In the genomic region with DNA sequence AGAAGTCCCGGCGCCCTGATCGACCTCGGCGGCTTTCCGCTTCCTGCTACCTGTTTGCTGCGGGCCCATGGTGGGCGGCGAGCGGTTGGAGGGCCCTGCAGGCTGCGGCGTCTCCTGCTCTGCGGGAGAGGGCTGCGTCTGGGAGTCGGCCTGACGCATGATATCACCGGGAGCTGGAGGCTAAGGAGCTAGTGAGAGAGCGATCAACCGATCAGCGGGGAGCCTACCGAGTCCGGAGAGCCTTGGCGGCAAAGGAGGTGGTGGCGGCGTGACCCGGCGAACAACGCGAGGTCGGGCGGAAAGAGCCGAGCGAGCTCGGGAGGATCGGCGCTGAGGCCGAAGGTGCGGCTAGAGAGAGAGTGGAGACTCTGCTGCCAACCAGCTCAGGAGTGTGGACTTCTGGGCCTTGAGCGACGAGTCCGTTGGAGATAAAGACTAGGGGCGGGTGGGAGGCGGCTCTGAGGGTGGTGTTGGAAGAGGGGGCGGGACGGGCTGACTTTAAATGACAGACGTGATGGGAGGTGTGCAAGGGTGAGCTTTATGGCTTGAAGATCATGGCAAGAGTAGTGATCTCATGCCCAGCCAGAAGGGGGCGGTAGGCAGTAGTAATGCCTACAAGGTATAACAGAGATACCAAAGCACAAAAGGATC, we compare ENCODE assay signal across 7 mouse cellular contexts. TPM values are rescaled to one million over a fixed set of nuclear protein-coding genes. Genes with fewer than 3 reads are reported as not detected.
DNase-seq lines count a peak whose midpoint lies in the region; ATAC-seq lines count a peak whose summit lies in the region.

A gene (minus strand): TSS at position 437 of the 651 bp plus-strand sequence.

- H3K9ac ChIP-seq in embryonic facial prominence, embryonic 14.5 days (ENCODE audit: low read depth, low read length): peak within 1 kb of the TSS; percentile 71
- H3K9ac ChIP-seq in heart, embryonic 13.5 days: peak within 1 kb of the TSS; percentile 81

- peak; percentile 27 for DNase-seq in c-Kit-positive CD71-positive TER-119-negative erythroid progenitor cells, embryonic 14.5 days (ENCODE audit: low read depth)
- DNase-seq in embryonic facial prominence, embryonic 14.5 days (ENCODE audit: low spot score): peak; percentile 62
- DNase-seq in kidney, postnatal 10 days: peak; percentile 71
- peak; percentile 66 for DNase-seq in liver
- peak; percentile 61 for DNase-seq in neural tube, embryonic 10.5 days (ENCODE audit: extremely low spot score, low spot score)
- peak; percentile 48 for DNase-seq in testis, postnatal 14 days (ENCODE audit: low spot score)

- no peaks in the 10 kb centered on the region for H3K36me3 ChIP-seq in embryonic facial prominence, embryonic 14.5 days (ENCODE audit: control insufficient read depth, insufficient read depth, low read length)
- H3K36me3 ChIP-seq in heart, embryonic 13.5 days: no peaks in the 10 kb centered on the region

- peak within 1 kb of the TSS; percentile 43 for H3K4me3 ChIP-seq in embryonic facial prominence, embryonic 14.5 days (ENCODE audit: low read depth, low read length)
- peak within 1 kb of the TSS; percentile 59 for H3K4me3 ChIP-seq in heart, embryonic 13.5 days

- peak; percentile 94 for ATAC-seq in embryonic facial prominence, embryonic 14.5 days (ENCODE audit: low read depth)
- peak; percentile 68; the same call in 1 of the 2 replicates for ATAC-seq in heart, embryonic 13.5 days (ENCODE audit: extremely low read depth, insufficient number of reproducible peaks, low FRiP score, low TSS enrichment)

- no peaks in the 10 kb centered on the region for H3K27me3 ChIP-seq in embryonic facial prominence, embryonic 14.5 days (replicated peaks; ENCODE audit: control insufficient read depth, insufficient read depth, low read length)
- no peaks in the 10 kb centered on the region; the same call in 1 of the 2 replicates for H3K27me3 ChIP-seq in heart, embryonic 13.5 days (replicated peaks)

- H3K9me3 ChIP-seq in embryonic facial prominence, embryonic 14.5 days (ENCODE audit: control insufficient read depth, low read length): no peaks in the 10 kb centered on the region
- no peaks in the 10 kb centered on the region for H3K9me3 ChIP-seq in heart, embryonic 13.5 days

- H3K4me1 ChIP-seq in embryonic facial prominence, embryonic 14.5 days (ENCODE audit: control insufficient read depth, insufficient read depth, low read length): no peaks in the 10 kb centered on the region
- no peaks in the 10 kb centered on the region for H3K4me1 ChIP-seq in heart, embryonic 13.5 days

- WGBS in embryonic facial prominence, embryonic 14.5 days: 25% methylated on average over 38 of the region's 47 CpGs
- 15% methylated on average over 47 of the region's 47 CpGs for WGBS in heart, embryonic 13.5 days

- peak within 1 kb of the TSS; percentile 66 for H3K4me2 ChIP-seq in embryonic facial prominence, embryonic 14.5 days (ENCODE audit: low read depth, low read length)
- H3K4me2 ChIP-seq in heart, embryonic 13.5 days: peak within 1 kb of the TSS; percentile 77

- H3K27ac ChIP-seq in embryonic facial prominence, embryonic 14.5 days (replicated peaks; ENCODE audit: low read depth, low read length): no peak within 1 kb of the TSS
- no peak within 1 kb of the TSS for H3K27ac ChIP-seq in heart, embryonic 13.5 days (replicated peaks)

RNA-seq across cellular contexts. Expression of the gene that starts here (rescaled TPM):
- polyA plus RNA-seq in embryonic facial prominence, embryonic 14.5 days (2014; fragmentation: Nextera tagmentation; extraction: Ambion mirVana): 12.5 and 14.3 TPM in 2 replicates
- 6.1 and 7.7 TPM in 2 replicates for polyA plus RNA-seq in heart, embryonic 13.5 days (2015; fragmentation: Nextera tagmentation; extraction: Ambion mirVana)
